Mouse (Mus musculus): ENCODE measurements at regions not wholly inside any gene's neighbourhood (a gene's known extent, or its start where the extent isn't known, plus 50 kb on each side); places are given as distances from the start of the nearest gene placed in this dataset.

GRCm38 (mm10) chr9:63876886-63877285 is 119.1 kb upstream of the Smad3 start:
- H3K36me3 ChIP-seq: no peaks in the 10 kb centered on the region
- H3K4me1 ChIP-seq: peaks cover 39% of the 10 kb centered on the region
- H3K27ac ChIP-seq: 0 out of 2 replicates have a peak overlapping the region, but pooled peaks have one; percentile 35
- no peak overlapping the region for H3K9ac ChIP-seq
- H3K4me3 ChIP-seq: no peak overlapping the region
- H3K9me3 ChIP-seq (replicated peaks): no peaks in the 10 kb centered on the region
- H3K27me3 ChIP-seq: peaks cover 12% of the 10 kb centered on the region
- no peak overlapping the region for H3K4me2 ChIP-seq (replicated peaks)
- WGBS: 46% methylated on average over 13 of the region's 13 CpGs
- no peak for ATAC-seq (ENCODE audit: low FRiP score)

DNA sequence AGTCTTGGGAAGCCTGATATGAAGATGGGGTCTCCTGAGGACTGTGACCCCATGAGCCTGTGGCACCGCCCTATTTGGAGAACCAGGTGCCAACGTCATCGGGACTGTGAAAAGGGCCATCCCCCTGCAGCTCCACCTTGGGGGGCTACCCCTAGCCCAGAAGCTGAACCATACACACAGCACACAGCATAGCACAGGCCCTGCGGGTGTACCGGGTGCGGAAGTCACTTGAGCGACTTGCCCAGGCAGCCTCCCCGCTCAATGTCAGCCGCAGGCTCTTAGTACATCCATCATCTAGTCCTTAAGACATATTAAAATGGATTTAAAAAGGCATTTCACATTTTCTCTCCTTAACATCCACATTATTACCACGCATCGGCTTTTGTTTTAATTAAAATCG is 118.2 kb upstream of the Smad3 start:
- 85% methylated on average over 12 of the region's 12 CpGs for WGBS
- no peak for ATAC-seq (ENCODE audit: low FRiP score)
- Histone ChIP-seq H3K27ac (0 out of 2 replicates have a peak overlapping the region, but pooled peaks have one; percentile 8), H3K4me2 (replicated peaks) (no peak overlapping the region), H3K4me3 (no peak overlapping the region), H3K9ac (no peak overlapping the region), H3K9me3 (replicated peaks) (no peaks in the 10 kb centered on the region), H3K4me1 (peaks cover 33% of the 10 kb centered on the region), H3K27me3 (peaks cover 12% of the 10 kb centered on the region), H3K36me3 (no peaks in the 10 kb centered on the region)

- Histone ChIP-seq H3K27ac (no peak overlapping the region), H3K9me3 (replicated peaks) (peaks cover 4% of the 10 kb centered on the region; the same call in 1 of the 2 replicates), H3K27me3 (peaks cover 12% of the 10 kb centered on the region), H3K36me3 (no peaks in the 10 kb centered on the region), H3K9ac (no peak overlapping the region), H3K4me2 (replicated peaks) (no peak overlapping the region), H3K4me3 (no peak overlapping the region), H3K4me1 (peaks cover 27% of the 10 kb centered on the region)
- WGBS: 85% methylated on average over 5 of the region's 5 CpGs
- ATAC-seq (ENCODE audit: low FRiP score): no peak
Observed at GRCm38 (mm10) chr9:63875193-63875592, 117.4 kb upstream of the Smad3 start.

DNA sequence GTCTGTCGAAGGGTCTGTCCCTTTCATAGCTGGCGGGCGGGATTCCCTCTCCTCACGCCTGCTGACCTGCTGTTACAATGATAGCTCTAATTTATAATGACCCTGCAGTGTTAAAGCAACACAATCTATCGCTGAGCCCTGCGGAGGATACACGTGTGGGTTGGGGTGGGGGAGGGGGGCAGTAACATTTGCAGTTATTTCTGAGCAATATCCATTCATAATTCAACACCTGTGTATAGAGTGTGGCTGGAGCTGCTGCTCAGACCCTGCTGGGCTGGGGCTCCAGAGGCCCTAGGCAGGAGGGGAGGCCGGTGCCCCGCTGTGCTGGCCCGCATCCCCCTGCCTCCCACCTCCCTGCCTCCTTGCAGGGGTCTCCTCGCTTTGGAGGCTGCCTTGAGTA is 106.6 kb upstream of the Smad3 start:
- Histone ChIP-seq H3K9me3 (replicated peaks) (no peaks in the 10 kb centered on the region; the same call in 1 of the 2 replicates), H3K27ac (no peak overlapping the region), H3K4me1 (peaks cover 11% of the 10 kb centered on the region), H3K36me3 (no peaks in the 10 kb centered on the region), H3K9ac (no peak overlapping the region), H3K27me3 (0 out of 2 replicates have a peak, but pooled peaks cover 7% of the 10 kb centered on the region), H3K4me2 (replicated peaks) (no peak overlapping the region), H3K4me3 (no peak overlapping the region)
- WGBS: 25% methylated on average over 11 of the region's 11 CpGs
- peak; percentile 56 for ATAC-seq (ENCODE audit: low FRiP score)

GRCm38 (mm10) chr9:63863328-63863727 is 105.5 kb upstream of the Smad3 start:
- Histone ChIP-seq H3K4me1 (peaks cover 11% of the 10 kb centered on the region), H3K36me3 (no peaks in the 10 kb centered on the region), H3K4me2 (replicated peaks) (no peak overlapping the region), H3K27ac (peak overlapping the region; percentile 44; the same call in 1 of the 2 replicates), H3K4me3 (no peak overlapping the region), H3K27me3 (0 out of 2 replicates have a peak, but pooled peaks cover 7% of the 10 kb centered on the region), H3K9ac (no peak overlapping the region), H3K9me3 (replicated peaks) (no peaks in the 10 kb centered on the region)
- no peak for ATAC-seq (ENCODE audit: low FRiP score)
- 73% methylated on average over 4 of the region's 4 CpGs for WGBS

DNA sequence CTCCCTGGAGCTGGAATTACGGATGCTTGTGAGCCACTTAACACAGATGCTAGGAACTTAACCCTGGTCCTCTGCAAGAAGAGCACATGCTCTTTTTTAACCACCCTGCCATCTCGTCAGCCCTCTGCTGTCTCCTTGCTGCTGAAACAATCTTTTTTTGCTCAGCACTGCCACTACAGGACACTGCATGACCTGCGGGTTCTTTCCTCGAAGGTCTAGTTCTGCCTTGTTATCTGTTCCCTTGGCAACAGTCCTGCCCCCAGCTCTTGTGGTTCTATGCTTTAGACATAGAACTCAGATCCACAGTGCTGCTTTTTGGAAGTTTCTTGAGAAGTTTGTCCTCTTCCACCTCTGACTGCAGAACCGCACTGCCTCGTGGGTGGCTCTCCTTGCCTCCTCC is 104.6 kb upstream of the Smad3 start:
- 0 out of 2 replicates have a peak, but pooled peaks cover 7% of the 10 kb centered on the region for H3K27me3 ChIP-seq
- no peak for ATAC-seq (ENCODE audit: low FRiP score)

DNA sequence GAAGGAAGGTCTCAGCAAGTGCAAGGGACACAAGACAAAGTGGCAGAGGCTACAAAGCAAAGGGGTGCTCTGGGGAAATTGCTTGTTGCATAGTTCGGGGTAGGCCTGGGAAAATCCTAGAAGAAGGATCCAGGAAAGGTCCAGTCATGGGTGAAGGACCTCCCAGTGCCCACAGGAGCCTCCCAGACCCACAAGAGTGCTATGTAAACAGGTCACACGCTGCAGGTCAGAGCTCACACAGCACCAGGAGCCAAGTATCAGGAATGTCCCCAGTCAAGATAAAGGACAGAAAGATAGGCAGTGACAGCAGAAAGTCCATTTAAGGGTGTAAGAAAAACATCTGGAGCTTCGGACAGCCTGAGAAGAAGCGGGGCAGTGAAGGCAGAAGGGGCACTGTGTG is 103.6 kb upstream of the Smad3 start:
- H3K36me3 ChIP-seq: no peaks in the 10 kb centered on the region
- no peak overlapping the region for H3K4me2 ChIP-seq (replicated peaks)
- 0 out of 2 replicates have a peak, but pooled peaks cover 7% of the 10 kb centered on the region for H3K27me3 ChIP-seq
- WGBS: 84% methylated on average over 4 of the region's 4 CpGs
- H3K9ac ChIP-seq: no peak overlapping the region
- no peak for ATAC-seq (ENCODE audit: low FRiP score)
- H3K4me3 ChIP-seq: no peak overlapping the region
- H3K4me1 ChIP-seq: peaks cover 11% of the 10 kb centered on the region
- no peak overlapping the region for H3K27ac ChIP-seq
- no peaks in the 10 kb centered on the region for H3K9me3 ChIP-seq (replicated peaks)

More for the DNA sequence above, 104.6 kb upstream of the Smad3 start:
- Histone ChIP-seq H3K9me3 (replicated peaks) (no peaks in the 10 kb centered on the region), H3K4me1 (peaks cover 11% of the 10 kb centered on the region), H3K27ac (no peak overlapping the region), H3K4me3 (no peak overlapping the region), H3K36me3 (no peaks in the 10 kb centered on the region), H3K4me2 (replicated peaks) (no peak overlapping the region), H3K9ac (no peak overlapping the region)
- 39% methylated on average over 6 of the region's 6 CpGs for WGBS

GRCm38 (mm10) chr9:63860196-63860595 is 102.4 kb upstream of the Smad3 start:
- 85% methylated on average over 2 of the region's 2 CpGs for WGBS
- peaks cover 11% of the 10 kb centered on the region for H3K4me1 ChIP-seq
- 0 out of 2 replicates have a peak, but pooled peaks cover 7% of the 10 kb centered on the region for H3K27me3 ChIP-seq
- H3K27ac ChIP-seq: no peak overlapping the region
- H3K4me3 ChIP-seq: no peak overlapping the region
- no peaks in the 10 kb centered on the region for H3K9me3 ChIP-seq (replicated peaks)
- no peaks in the 10 kb centered on the region for H3K36me3 ChIP-seq
- H3K4me2 ChIP-seq (replicated peaks): no peak overlapping the region
- ATAC-seq (ENCODE audit: low FRiP score): no peak
- H3K9ac ChIP-seq: no peak overlapping the region

GRCm38 (mm10) chr9:63856065-63856736 is 98.4 kb upstream of the Smad3 start:
- Histone ChIP-seq H3K27ac (no peak overlapping the region), H3K9me3 (replicated peaks) (no peaks in the 10 kb centered on the region)

DNA sequence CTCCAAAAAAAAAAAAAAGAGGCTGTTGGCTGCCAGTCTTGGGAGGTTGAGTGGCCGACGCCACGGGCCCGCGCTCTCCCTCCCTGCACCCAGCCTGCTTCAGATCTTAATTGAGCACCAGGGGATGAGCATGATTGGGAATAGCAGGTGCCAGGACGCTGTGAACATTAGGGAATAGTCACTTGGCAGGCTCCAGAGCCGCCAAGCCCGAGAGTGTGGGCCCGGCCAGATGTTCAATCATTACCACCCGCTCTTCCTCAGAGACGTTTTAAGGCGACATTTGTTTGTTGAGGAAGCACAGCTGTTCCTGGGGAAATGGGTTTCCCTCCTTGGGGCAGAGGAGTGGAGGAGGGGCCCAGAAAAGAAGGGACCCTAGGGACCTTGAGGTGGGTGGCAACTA is 94.0 kb upstream of the Smad3 start:
- Histone ChIP-seq H3K9me3 (replicated peaks) (no peaks in the 10 kb centered on the region), H3K4me3 (no peak overlapping the region), H3K27me3 (peaks cover 3% of the 10 kb centered on the region; the same call in 1 of the 2 replicates), H3K36me3 (no peaks in the 10 kb centered on the region), H3K4me2 (replicated peaks) (no peak overlapping the region), H3K4me1 (no peaks in the 10 kb centered on the region), H3K27ac (no peak overlapping the region), H3K9ac (no peak overlapping the region)
- 43% methylated on average over 12 of the region's 12 CpGs for WGBS
- ATAC-seq (ENCODE audit: low FRiP score): no peak

More at GRCm38 (mm10) chr9:63856065-63856736, 98.4 kb upstream of the Smad3 start:
- no peaks in the 10 kb centered on the region for H3K36me3 ChIP-seq
- H3K4me1 ChIP-seq: no peaks in the 10 kb centered on the region
- WGBS: 81% methylated on average over 9 of the region's 9 CpGs
- ATAC-seq (ENCODE audit: low FRiP score): no peak
- H3K27me3 ChIP-seq: peaks cover 5% of the 10 kb centered on the region; the same call in 1 of the 2 replicates
- H3K4me2 ChIP-seq (replicated peaks): no peak overlapping the region
- no peak overlapping the region for H3K4me3 ChIP-seq
- no peak overlapping the region for H3K9ac ChIP-seq

- Histone ChIP-seq H3K4me1 (no peaks in the 10 kb centered on the region), H3K36me3 (no peaks in the 10 kb centered on the region), H3K27me3 (peaks cover 6% of the 10 kb centered on the region), H3K27ac (no peak overlapping the region), H3K4me3 (no peak overlapping the region), H3K4me2 (replicated peaks) (no peak overlapping the region), H3K9ac (no peak overlapping the region), H3K9me3 (replicated peaks) (no peaks in the 10 kb centered on the region)
- 50% methylated on average over 2 of the region's 2 CpGs for WGBS
- no peak for ATAC-seq (ENCODE audit: low FRiP score)
Observed at GRCm38 (mm10) chr9:63850316-63850693, 92.5 kb upstream of the Smad3 start.

DNA sequence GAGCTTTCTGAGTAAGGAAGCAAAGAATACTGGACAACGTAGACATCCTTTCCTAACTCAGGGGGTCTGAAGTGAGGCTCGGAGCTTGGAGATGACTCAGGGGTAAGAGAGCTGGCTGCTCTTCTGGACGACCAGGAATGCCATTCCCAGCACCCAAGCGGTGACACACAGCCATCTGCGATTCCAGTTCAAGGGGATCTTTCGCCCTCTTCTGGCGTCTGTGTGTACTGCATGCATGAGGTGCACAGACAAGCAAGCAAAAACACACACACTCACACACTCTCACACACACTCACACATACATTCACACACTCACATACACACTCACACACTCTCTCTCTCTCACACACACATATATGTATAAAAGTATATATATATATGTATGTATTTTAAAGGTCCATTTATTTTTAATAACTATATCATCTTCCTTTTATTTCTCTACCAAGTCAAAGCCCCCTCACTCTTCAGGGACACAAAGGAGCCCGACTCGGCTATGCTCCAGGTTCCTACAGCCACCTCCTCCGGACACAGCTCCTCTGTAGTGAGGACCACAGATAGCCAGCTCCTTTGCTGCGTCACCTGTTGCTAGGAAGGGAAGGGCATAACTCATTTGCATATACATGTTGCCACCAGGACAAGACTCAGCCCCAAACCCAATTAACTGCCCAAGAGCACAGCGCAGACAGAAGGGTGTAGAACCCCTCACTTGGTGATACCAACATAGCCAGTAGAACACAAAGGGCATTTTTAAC is 91.9 kb upstream of the Smad3 start:
- H3K4me1 ChIP-seq: no peaks in the 10 kb centered on the region
- H3K27ac ChIP-seq: no peak overlapping the region
- no peaks in the 10 kb centered on the region for H3K36me3 ChIP-seq
- H3K27me3 ChIP-seq: peaks cover 12% of the 10 kb centered on the region
- H3K4me2 ChIP-seq (replicated peaks): no peak overlapping the region
- no peak for ATAC-seq (ENCODE audit: low FRiP score)
- H3K9me3 ChIP-seq (replicated peaks): no peaks in the 10 kb centered on the region
- no peak overlapping the region for H3K4me3 ChIP-seq
- no peak overlapping the region for H3K9ac ChIP-seq
- whole genome bisulfite sequencing: 75% methylated on average over 12 of the region's 12 CpGs

Data from hindbrain, embryonic 12.5 days (tissue).